Mouse (Mus musculus): Measurements from ENCODE around the gene Ranbp3. TPM values are rescaled to one million over a fixed set of nuclear protein-coding genes. Genes with fewer than 3 reads are reported as not detected.

Ranbp3 gene
- polyA plus RNA-seq, 1 experiment from 2014 or later = 105 TPM

GRCm38 (mm10) chr17:56703038-56703437 is 29.9 kb downstream of the Ranbp3 start:
- no peak overlapping the region for H3K9ac ChIP-seq (replicated peaks; ENCODE audit: low read length)
- DNase-seq (ENCODE audit: low spot score) (no peak), ATAC-seq (replicated peaks; ENCODE audit: insufficient number of reproducible peaks, low FRiP score, low TSS enrichment, low read depth) (no peak)
- 83% methylated on average over 4 of the region's 4 CpGs for WGBS
- no peak overlapping the region for H3K27ac ChIP-seq (replicated peaks; ENCODE audit: low read depth, low read length)
- no peak overlapping the region for H3K4me2 ChIP-seq (ENCODE audit: low read depth, low read length)
- no peaks in the 10 kb centered on the region for H3K9me3 ChIP-seq (replicated peaks; ENCODE audit: control insufficient read depth, low read length)
- H3K36me3 ChIP-seq (replicated peaks; ENCODE audit: control insufficient read depth, insufficient read depth, low read depth, low read length) = peaks cover 31% of the 10 kb centered on the region
- no peaks in the 10 kb centered on the region for H3K27me3 ChIP-seq (ENCODE audit: control insufficient read depth, insufficient read depth, low read length)
- no peaks in the 10 kb centered on the region for H3K4me1 ChIP-seq (ENCODE audit: control insufficient read depth, insufficient read depth, low read length)
- no peak overlapping the region for H3K4me3 ChIP-seq (ENCODE audit: low read depth, low read length)

GRCm38 (mm10) chr17:56706515-56706914 is 33.4 kb downstream of the Ranbp3 start:
- no peak overlapping the region for H3K9ac ChIP-seq (replicated peaks; ENCODE audit: low read length)
- H3K4me3 ChIP-seq (ENCODE audit: low read depth, low read length) = no peak overlapping the region
- no peak overlapping the region for H3K27ac ChIP-seq (replicated peaks; ENCODE audit: low read depth, low read length)
- DNase-seq (ENCODE audit: low spot score) = no peak
- H3K36me3 ChIP-seq (replicated peaks; ENCODE audit: control insufficient read depth, insufficient read depth, low read depth, low read length) = peaks cover 35% of the 10 kb centered on the region
- no peak overlapping the region for H3K4me2 ChIP-seq (ENCODE audit: low read depth, low read length)
- H3K9me3 ChIP-seq (replicated peaks; ENCODE audit: control insufficient read depth, low read length) = no peaks in the 10 kb centered on the region
- WGBS = 89% methylated on average over 1 of the region's 1 CpGs
- no peaks in the 10 kb centered on the region for H3K27me3 ChIP-seq (ENCODE audit: control insufficient read depth, insufficient read depth, low read length)
- ATAC-seq (replicated peaks; ENCODE audit: insufficient number of reproducible peaks, low FRiP score, low TSS enrichment, low read depth) = no peak
- no peaks in the 10 kb centered on the region for H3K4me1 ChIP-seq (ENCODE audit: control insufficient read depth, insufficient read depth, low read length)

DNA sequence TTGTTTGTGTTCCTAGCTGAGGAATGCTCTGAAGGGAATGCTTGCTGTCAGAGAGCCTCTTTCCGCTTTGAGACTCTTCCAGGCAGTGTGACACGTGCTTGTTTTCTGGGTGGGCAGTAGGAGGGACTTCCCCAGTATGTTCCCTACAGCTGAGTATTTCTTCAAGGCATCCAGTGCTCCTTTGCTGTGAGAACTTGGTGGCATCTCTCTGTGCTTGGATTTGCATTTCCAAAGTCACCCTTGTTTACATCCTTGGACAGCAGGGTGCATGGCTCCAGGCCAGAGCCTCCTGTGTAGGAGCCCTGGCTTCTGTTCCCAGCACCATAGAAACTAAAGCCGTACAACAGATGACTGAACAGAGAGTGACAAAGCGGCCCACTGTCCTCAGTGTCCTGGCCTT is 35.6 kb downstream of the Ranbp3 start:
- H3K36me3 ChIP-seq (replicated peaks; ENCODE audit: control insufficient read depth, insufficient read depth, low read depth, low read length) = peaks cover 30% of the 10 kb centered on the region
- H3K9ac ChIP-seq (replicated peaks; ENCODE audit: low read length) = no peak overlapping the region
- H3K4me3 ChIP-seq (ENCODE audit: low read depth, low read length) = no peak overlapping the region
- H3K27me3 ChIP-seq (ENCODE audit: control insufficient read depth, insufficient read depth, low read length) = no peaks in the 10 kb centered on the region
- DNase-seq (ENCODE audit: low spot score) (no peak), ATAC-seq (replicated peaks; ENCODE audit: insufficient number of reproducible peaks, low FRiP score, low TSS enrichment, low read depth) (no peak)
- no peak overlapping the region for H3K27ac ChIP-seq (replicated peaks; ENCODE audit: low read depth, low read length)
- no peak overlapping the region for H3K4me2 ChIP-seq (ENCODE audit: low read depth, low read length)
- H3K9me3 ChIP-seq (replicated peaks; ENCODE audit: control insufficient read depth, low read length) = no peaks in the 10 kb centered on the region
- WGBS = 83% methylated on average over 4 of the region's 4 CpGs
- H3K4me1 ChIP-seq (ENCODE audit: control insufficient read depth, insufficient read depth, low read length) = no peaks in the 10 kb centered on the region

DNA sequence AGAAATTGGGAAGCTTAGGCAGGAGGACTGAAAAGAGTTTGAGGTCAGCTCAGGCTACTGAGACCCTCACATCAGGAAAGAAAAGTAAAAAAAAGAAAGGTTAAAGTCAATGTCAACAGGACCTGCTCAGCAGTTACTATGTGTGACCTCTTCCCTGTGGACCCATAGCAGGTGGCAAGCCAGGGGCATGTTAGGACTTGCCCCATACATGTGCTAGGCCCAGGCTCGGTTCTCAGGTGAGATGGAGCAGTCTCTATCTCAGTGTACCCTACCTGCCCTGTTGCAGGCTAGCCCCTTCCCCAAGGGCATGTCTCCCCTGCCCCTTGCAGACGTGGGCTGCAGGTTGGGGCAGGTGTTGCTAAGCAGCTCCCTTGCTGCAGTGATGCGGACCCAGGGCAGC is 36.6 kb downstream of the Ranbp3 start:
- peaks cover 30% of the 10 kb centered on the region for H3K36me3 ChIP-seq (replicated peaks; ENCODE audit: control insufficient read depth, insufficient read depth, low read depth, low read length)
- no peaks in the 10 kb centered on the region for H3K4me1 ChIP-seq (ENCODE audit: control insufficient read depth, insufficient read depth, low read length)
- no peak overlapping the region for H3K4me3 ChIP-seq (ENCODE audit: low read depth, low read length)
- H3K27ac ChIP-seq (replicated peaks; ENCODE audit: low read depth, low read length) = no peak overlapping the region
- 89% methylated on average over 3 of the region's 3 CpGs for WGBS
- no peak overlapping the region for H3K4me2 ChIP-seq (ENCODE audit: low read depth, low read length)
- H3K9ac ChIP-seq (replicated peaks; ENCODE audit: low read length) = no peak overlapping the region
- ATAC-seq (replicated peaks; ENCODE audit: insufficient number of reproducible peaks, low FRiP score, low TSS enrichment, low read depth) (no peak), DNase-seq (ENCODE audit: low spot score) (no peak)
- no peaks in the 10 kb centered on the region for H3K9me3 ChIP-seq (replicated peaks; ENCODE audit: control insufficient read depth, low read length)
- no peaks in the 10 kb centered on the region for H3K27me3 ChIP-seq (ENCODE audit: control insufficient read depth, insufficient read depth, low read length)

- ATAC-seq (replicated peaks; ENCODE audit: insufficient number of reproducible peaks, low FRiP score, low TSS enrichment, low read depth) (no peak), DNase-seq (ENCODE audit: low spot score) (no peak)
- Histone ChIP-seq H3K36me3 (replicated peaks; ENCODE audit: control insufficient read depth, insufficient read depth, low read depth, low read length) (peaks cover 7% of the 10 kb centered on the region), H3K4me1 (ENCODE audit: control insufficient read depth, insufficient read depth, low read length) (no peaks in the 10 kb centered on the region), H3K27me3 (ENCODE audit: control insufficient read depth, insufficient read depth, low read length) (no peaks in the 10 kb centered on the region), H3K27ac (replicated peaks; ENCODE audit: low read depth, low read length) (no peak overlapping the region), H3K4me2 (ENCODE audit: low read depth, low read length) (no peak overlapping the region), H3K9ac (replicated peaks; ENCODE audit: low read length) (0 out of 2 replicates have a peak overlapping the region, but pooled peaks have one; percentile 25), H3K4me3 (ENCODE audit: low read depth, low read length) (0 out of 2 replicates have a peak overlapping the region, but pooled peaks have one; percentile 61), H3K9me3 (replicated peaks; ENCODE audit: control insufficient read depth, low read length) (no peaks in the 10 kb centered on the region)
- 69% methylated on average over 11 of the region's 11 CpGs for WGBS
Observed at GRCm38 (mm10) chr17:56715360-56715759, 42.3 kb downstream of the Ranbp3 start.

GRCm38 (mm10) chr17:56715914-56716654 is 43.0 kb downstream of the Ranbp3 start:
- no peak; the same call in 1 of the 2 replicates for ATAC-seq (replicated peaks; ENCODE audit: insufficient number of reproducible peaks, low FRiP score, low TSS enrichment, low read depth)

DNA sequence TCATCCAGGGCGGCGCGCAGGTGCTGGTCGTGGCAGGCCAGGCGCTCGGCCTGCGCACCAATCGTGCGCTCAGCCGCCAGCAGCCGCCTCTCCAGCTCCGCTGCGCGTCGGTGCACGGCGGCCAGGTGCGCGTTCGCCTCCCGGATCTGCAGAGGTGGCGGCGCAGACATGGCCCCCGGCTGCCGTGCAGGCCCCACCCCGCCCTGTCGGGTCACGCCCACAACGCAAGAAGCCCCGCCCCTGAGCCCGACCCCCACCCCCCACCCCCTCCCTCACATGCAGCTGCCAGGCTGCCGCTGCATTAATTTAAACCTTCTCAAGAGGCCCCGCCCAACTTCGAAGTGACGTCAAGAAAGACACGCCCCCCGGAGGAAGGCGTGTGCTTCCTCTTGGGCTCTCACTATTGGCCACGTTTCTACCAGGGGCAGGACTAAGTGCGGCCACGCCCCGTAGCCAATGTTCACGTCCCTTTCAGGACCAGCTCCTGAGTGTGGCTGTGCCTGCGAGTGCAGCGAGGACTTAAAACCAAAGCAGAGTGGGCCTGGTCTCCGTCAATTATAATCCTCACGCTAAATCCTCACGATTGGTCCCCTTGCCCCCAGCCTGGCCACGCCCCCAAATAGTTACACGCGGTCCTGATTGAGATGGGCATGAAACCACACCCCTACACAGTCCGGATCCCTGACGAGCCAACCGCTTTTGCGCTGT is 43.7 kb downstream of the Ranbp3 start:
- no peaks in the 10 kb centered on the region for H3K27me3 ChIP-seq (ENCODE audit: control insufficient read depth, insufficient read depth, low read length)
- H3K9ac ChIP-seq (replicated peaks; ENCODE audit: low read length) = peak overlapping the region; percentile 50
- H3K9me3 ChIP-seq (replicated peaks; ENCODE audit: control insufficient read depth, low read length) = no peaks in the 10 kb centered on the region
- peaks cover 5% of the 10 kb centered on the region for H3K36me3 ChIP-seq (replicated peaks; ENCODE audit: control insufficient read depth, insufficient read depth, low read depth, low read length)
- no peaks in the 10 kb centered on the region for H3K4me1 ChIP-seq (ENCODE audit: control insufficient read depth, insufficient read depth, low read length)
- peak overlapping the region; percentile 61 for H3K4me3 ChIP-seq (ENCODE audit: low read depth, low read length)
- no peak overlapping the region for H3K27ac ChIP-seq (replicated peaks; ENCODE audit: low read depth, low read length)
- under 1% methylated on average over 50 of the region's 55 CpGs for WGBS
- DNase-seq (ENCODE audit: low spot score) = peak; percentile 99
- ATAC-seq (replicated peaks; ENCODE audit: insufficient number of reproducible peaks, low FRiP score, low TSS enrichment, low read depth) = peak; percentile 94
- H3K4me2 ChIP-seq (ENCODE audit: low read depth, low read length) = peak overlapping the region; percentile 82

More at GRCm38 (mm10) chr17:56715914-56716654, 43.0 kb downstream of the Ranbp3 start:
- Histone ChIP-seq H3K9ac (replicated peaks; ENCODE audit: low read length) (peak overlapping the region; percentile 50), H3K27ac (replicated peaks; ENCODE audit: low read depth, low read length) (no peak overlapping the region), H3K4me2 (ENCODE audit: low read depth, low read length) (peak overlapping the region; percentile 46), H3K4me1 (ENCODE audit: control insufficient read depth, insufficient read depth, low read length) (no peaks in the 10 kb centered on the region), H3K36me3 (replicated peaks; ENCODE audit: control insufficient read depth, insufficient read depth, low read depth, low read length) (no peaks in the 10 kb centered on the region; the same call in 1 of the 2 replicates), H3K27me3 (ENCODE audit: control insufficient read depth, insufficient read depth, low read length) (no peaks in the 10 kb centered on the region), H3K4me3 (ENCODE audit: low read depth, low read length) (peak overlapping the region; percentile 61), H3K9me3 (replicated peaks; ENCODE audit: control insufficient read depth, low read length) (no peaks in the 10 kb centered on the region)
- WGBS = 28% methylated on average over 22 of the region's 22 CpGs
- no peak for DNase-seq (ENCODE audit: low spot score)

Data from embryonic facial prominence, embryonic 11.5 days (tissue).